Mouse (Mus musculus) ovary, postnatal 10 days (tissue): ENCODE measurements at regions not wholly inside any gene's neighbourhood (a gene's known extent, or its start where the extent isn't known, plus 50 kb on each side); places are given as distances from the start of the nearest gene placed in this dataset.

Source experiments
- DNase-seq: peaks from one replicate; pipeline ENCODE4 v3.0.0; 2022; ENCODE audit warnings: low spot score

DNA sequence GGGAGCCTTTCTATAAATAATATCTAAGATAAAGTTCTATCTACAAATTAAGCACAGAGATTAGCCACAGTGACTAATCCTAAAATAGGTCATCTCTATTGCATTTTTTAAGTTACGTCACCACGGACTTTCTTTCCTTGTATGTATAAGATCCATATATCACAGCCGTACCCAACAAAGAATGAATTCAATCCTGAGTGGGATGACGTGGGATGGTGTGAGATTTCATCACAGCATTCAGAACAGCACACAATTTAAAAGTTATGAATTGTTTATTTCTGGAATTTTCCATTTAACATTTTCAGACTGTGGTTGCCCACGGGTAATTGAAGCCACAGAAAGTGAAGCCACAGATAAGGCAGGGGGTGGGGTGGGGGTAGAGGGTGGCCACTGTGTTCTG is 129.0 kb upstream of the Dynlrb2 start:
- DNase-seq: no peak

GRCm38 (mm10) chr8:116373063-116373462 is 131.7 kb upstream of the Dynlrb2 start:
- DNase-seq: no peak

DNA sequence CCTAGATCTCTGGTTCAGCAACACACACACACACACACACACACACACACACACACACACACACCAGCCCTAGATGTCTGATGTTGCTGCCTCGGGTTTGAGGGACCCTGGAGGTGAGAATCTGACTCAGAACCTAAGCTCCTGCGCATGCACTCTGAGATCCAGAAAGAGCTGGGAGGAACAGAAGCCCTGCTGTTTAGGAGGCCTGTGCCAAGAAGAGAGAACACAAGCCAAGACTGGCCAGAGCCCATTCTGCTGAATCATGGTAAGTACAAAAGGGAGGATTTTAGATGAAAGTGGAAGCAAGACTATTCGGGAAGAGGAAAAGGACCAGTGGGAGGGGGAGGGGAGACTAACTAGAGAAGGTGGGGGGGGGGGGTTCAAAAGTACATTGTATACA is 132.2 kb upstream of the Dynlrb2 start:
- no peak for DNase-seq

GRCm38 (mm10) chr8:116372056-116372455 is 132.7 kb upstream of the Dynlrb2 start:
- no peak for DNase-seq

GRCm38 (mm10) chr8:116367491-116367890 is 137.3 kb upstream of the Dynlrb2 start:
- no peak for DNase-seq

GRCm38 (mm10) chr8:116366706-116367105 is 138.1 kb upstream of the Dynlrb2 start:
- no peak for DNase-seq

DNA sequence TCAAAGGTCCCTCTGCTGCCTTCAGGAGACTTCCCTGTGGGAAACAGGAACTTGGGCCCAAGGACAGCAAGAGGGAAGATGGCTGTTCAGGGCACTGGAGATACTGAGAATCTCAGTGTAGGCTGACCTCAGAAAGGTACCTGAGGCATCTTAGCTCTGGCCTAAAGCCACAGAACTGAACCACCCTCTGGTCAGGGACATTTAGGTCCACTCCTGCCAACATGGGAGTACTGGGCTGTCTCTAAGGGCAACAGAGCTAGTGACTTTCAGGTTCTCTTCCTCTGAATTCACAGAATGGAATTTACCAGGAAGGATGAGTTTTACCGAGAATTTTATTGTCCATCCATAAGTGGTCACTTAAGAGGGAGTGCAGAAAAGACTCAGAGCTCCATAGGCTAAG is 140.0 kb upstream of the Dynlrb2 start:
- DNase-seq: no peak

- DNase-seq: no peak
Observed at GRCm38 (mm10) chr8:116364172-116364571, 140.6 kb upstream of the Dynlrb2 start.

GRCm38 (mm10) chr8:116362351-116362750 is 142.4 kb upstream of the Dynlrb2 start:
- DNase-seq: no peak

GRCm38 (mm10) chr8:116359761-116360160 is 145.0 kb upstream of the Dynlrb2 start:
- no peak for DNase-seq

GRCm38 (mm10) chr8:116354756-116355155 is 150.0 kb upstream of the Dynlrb2 start:
- no peak for DNase-seq

- DNase-seq: no peak
Observed at GRCm38 (mm10) chr8:116353911-116354310, 150.9 kb upstream of the Dynlrb2 start.

GRCm38 (mm10) chr8:116352635-116353034 is 152.1 kb upstream of the Dynlrb2 start:
- no peak for DNase-seq

- DNase-seq: no peak
Observed at GRCm38 (mm10) chr8:116348971-116349370, 155.8 kb upstream of the Dynlrb2 start.

DNA sequence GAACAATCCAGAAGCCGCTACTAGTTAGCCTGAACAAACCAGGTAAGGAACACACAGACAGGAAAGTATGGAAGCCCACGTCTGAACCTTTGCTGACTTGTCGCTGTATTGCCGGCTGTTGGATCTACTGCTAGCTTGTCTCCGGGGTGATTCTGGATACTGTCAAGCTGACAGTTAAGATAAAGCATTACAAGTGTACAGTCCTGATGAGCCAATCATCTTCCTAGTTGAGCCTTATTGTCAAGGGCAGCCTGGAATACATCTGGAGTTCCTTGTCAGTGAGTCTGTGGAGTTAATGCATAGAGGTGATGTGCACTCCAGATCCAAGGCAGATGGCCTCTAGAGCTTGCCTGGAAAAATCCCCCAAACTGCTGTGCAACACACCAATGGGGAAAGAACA is 157.8 kb upstream of the Dynlrb2 start:
- no peak for DNase-seq

GRCm38 (mm10) chr8:116344590-116345222 is 160.1 kb upstream of the Dynlrb2 start:
- no peak for DNase-seq

GRCm38 (mm10) chr8:116343534-116343933 is 161.2 kb upstream of the Dynlrb2 start:
- no peak for DNase-seq

- no peak for DNase-seq
Observed at GRCm38 (mm10) chr8:116334772-116335171, 170.0 kb upstream of the Dynlrb2 start.

DNA sequence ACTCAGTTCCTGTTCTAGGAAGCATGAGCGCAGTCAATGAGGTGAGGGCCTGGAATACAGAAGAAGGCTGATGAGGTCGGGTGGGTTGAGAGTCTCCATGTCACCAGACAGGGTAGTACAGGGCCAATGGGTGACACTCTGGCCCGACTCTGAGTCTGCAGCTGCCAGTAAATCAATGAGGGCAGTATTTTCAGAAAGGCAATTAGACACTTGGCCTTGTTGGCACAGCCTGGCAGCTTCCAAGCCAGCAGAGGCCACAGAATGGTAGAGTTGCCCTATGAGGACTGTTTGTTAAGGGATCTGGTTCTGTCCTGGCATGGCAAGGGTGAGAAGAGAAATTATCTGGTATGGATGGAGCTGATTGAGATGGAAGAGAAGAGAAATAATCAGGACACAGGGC is 170.7 kb upstream of the Dynlrb2 start:
- DNase-seq: no peak

GRCm38 (mm10) chr8:116320014-116320680 is 184.6 kb upstream of the Dynlrb2 start:
- DNase-seq: no peak

- DNase-seq: no peak
Observed at GRCm38 (mm10) chr8:116315410-116315809, 189.4 kb upstream of the Dynlrb2 start.

- DNase-seq: no peak
Observed at GRCm38 (mm10) chr8:116314429-116315092, 190.2 kb upstream of the Dynlrb2 start.

GRCm38 (mm10) chr8:116298891-116299290 is 205.9 kb upstream of the Dynlrb2 start:
- DNase-seq: no peak
